Mouse (Mus musculus): Measurements from ENCODE around the gene Zfyve9.
A peak's percentile ranks its signal among the peaks of the same experiment; 100 is the strongest.

The Zfyve9 gene

DNA sequence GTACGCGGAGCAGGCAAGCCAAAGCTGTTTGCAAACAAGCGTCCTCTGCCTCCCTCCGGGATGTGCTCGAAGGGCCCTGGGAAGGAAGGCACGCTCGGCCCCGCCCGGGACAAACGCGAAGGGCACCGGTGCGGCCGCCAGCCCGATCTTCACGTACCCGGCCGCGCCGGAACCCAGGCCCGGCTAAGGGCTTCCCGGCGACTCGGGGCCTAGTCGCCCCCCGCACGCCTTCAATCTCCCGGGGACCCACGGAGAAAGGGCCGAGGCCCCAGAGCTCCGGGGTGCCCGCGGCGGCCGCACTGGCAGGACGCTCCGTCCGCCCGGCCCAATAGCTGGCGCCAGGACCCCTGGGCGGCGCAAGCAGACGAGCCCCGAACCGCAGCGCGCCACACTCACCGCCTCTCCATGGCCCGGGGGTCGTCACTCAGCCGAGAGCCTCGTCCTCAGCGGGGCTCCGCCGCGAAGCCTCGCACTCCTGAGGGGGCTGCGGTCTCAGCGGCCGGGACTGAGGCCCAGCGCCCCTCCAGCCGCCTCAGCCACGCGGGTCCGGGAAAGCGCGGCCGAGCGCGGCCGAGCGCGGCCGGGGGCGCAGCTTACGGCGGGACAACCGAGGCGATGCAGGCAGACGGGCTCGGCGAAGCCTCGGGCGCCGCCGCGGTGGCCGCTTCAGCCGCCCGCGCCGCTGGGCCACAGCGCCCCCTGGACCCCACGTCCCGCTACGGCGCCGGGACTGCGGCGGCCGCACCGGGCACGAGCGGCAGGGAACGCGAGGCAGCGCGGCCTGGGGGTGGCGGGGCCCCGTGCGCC, at the start of gene Zfyve9:
Zfyve9 (minus strand) TSS at position 742 of the 807 bp plus-strand sequence.
- DNase-seq (ENCODE audit: low spot score): peak; percentile 85

DNA sequence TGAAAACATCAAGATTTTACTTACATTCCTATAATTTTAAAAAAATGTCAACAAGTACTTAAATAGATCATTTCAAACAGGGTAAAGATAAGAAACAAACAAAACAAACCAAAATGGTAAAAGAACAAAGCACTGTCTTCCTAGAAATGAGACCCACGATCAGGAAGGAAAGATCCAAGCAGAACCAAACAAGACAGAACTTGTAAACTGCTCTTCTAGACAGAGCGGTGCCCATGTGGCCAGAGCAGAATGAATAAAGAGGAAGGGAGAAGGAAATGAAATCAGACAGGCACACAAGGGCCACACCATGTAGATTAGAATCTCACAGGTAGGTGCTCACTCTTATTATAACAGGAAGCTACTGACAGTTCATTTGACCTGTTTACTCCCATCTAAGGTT, 46.0 kb upstream of the Zfyve9 start:
- no peak for DNase-seq (ENCODE audit: low spot score)

GRCm38 (mm10) chr4:108826096-108826495, 45.5 kb upstream of the Zfyve9 start:
- no peak for DNase-seq (ENCODE audit: low spot score)

- no peak for DNase-seq (ENCODE audit: low spot score)
These were observed 45.1 kb upstream of the Zfyve9 start for GRCm38 (mm10) chr4:108825677-108826076.

GRCm38 (mm10) chr4:108811550-108811949, 31.0 kb upstream of the Zfyve9 start:
- no peak for DNase-seq (ENCODE audit: low spot score)

- DNase-seq (ENCODE audit: low spot score): no peak
These were observed 30.5 kb upstream of the Zfyve9 start for GRCm38 (mm10) chr4:108811142-108811541.

GRCm38 (mm10) chr4:108803535-108803934, 22.9 kb upstream of the Zfyve9 start:
- no peak for DNase-seq (ENCODE audit: low spot score)

GRCm38 (mm10) chr4:108798083-108798830, 17.7 kb upstream of the Zfyve9 start:
- DNase-seq (ENCODE audit: low spot score): peak; percentile 85

GRCm38 (mm10) chr4:108796701-108797100, 16.1 kb upstream of the Zfyve9 start:
- DNase-seq (ENCODE audit: low spot score): no peak

GRCm38 (mm10) chr4:108793941-108794340, 13.3 kb upstream of the Zfyve9 start:
- no peak for DNase-seq (ENCODE audit: low spot score)

DNA sequence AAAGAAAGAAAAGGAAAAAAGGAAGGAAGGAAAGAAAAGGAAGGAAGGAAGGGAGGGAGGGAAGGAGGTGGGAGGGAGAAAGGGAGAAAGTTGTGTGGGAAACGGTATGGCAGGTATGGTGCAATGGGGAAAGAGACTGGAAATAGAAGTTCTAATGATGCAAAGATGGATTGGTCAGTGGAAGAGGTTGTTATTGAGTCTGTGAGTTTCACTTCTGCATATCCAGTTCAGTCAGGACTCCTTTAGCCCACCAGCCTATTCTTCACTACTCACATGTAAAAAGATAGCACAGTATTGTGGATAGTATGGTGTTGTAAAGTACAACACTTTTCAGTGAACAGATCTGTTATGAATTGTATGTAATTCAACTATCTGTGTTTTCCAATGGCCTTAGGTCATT, 9.9 kb upstream of the Zfyve9 start:
- no peak for DNase-seq (ENCODE audit: low spot score)

GRCm38 (mm10) chr4:108789258-108789936, 8.8 kb upstream of the Zfyve9 start:
- DNase-seq (ENCODE audit: low spot score): no peak

- no peak for DNase-seq (ENCODE audit: low spot score)
These were observed 2.0 kb upstream of the Zfyve9 start for GRCm38 (mm10) chr4:108782421-108783085.

- no peak for DNase-seq (ENCODE audit: low spot score)
These were observed 998 bp upstream of the Zfyve9 start for GRCm38 (mm10) chr4:108781596-108781995.

DNA sequence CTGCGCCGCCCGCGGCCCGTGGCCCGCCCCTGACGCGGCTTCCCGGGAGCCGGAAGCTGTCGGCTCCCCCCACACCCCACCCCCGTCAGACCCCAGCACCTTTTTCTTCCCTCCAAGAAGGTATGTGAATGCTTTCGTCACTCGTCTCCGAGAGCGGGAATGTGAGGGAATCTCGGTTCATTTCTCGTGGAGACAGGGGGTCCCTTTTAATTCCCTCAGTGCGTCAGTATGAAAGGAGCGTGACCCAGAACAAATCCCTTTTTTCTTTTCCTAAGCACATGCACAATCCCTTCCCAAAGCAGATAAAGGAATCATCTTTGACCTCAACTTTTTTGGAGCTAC, 237 bp upstream of the Zfyve9 start:
- no peak for DNase-seq (ENCODE audit: low spot score)

GRCm38 (mm10) chr4:108779763-108780056, 888 bp downstream of the Zfyve9 start:
- peak; percentile 62 for DNase-seq (ENCODE audit: low spot score)

GRCm38 (mm10) chr4:108768527-108768926, 12.1 kb downstream of the Zfyve9 start:
- DNase-seq (ENCODE audit: low spot score): no peak

DNA sequence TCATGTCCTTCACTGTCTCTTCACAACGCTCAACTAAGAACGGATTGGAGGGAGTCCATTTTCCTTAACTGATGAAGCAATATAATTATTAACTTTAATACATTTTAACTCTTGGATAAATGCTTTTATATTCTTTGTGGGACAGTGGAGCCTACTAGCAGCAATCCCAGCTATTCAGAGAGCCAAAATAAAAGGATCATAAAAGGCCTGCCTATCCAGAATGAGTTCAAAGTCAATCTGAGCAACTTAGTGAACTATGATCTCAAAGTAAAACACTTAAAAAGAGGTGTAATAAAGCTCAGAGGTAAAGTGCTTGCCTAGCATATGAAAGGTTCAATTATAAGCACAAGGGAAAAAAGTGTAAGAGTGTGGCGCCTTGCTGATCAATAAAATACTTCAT, 21.0 kb downstream of the Zfyve9 start:
- DNase-seq (ENCODE audit: low spot score): no peak

GRCm38 (mm10) chr4:108746160-108746873, 34.3 kb downstream of the Zfyve9 start:
- no peak for DNase-seq (ENCODE audit: low spot score)

DNA sequence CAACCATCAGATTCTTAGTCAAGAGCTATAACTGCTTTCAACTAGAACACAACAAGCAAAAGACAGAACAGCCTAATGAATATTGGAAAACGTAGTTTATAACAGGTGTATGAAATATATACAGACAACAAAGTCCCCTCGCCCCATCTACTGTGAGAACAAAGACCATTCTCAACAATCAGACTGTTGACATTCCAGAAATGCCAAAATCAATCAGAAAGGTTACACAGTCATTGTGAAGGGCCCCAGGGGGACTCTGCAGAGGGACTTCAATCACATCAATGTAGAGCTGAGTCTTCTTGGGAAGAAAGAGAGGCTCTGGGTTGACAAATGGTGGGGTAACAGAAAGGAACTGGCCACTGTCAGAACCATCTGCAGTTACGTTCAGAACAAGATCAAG, 49.0 kb downstream of the Zfyve9 start:
- peak; percentile 24 for DNase-seq (ENCODE audit: low spot score)

GRCm38 (mm10) chr4:108730450-108730849, 50.1 kb downstream of the Zfyve9 start:
- DNase-seq (ENCODE audit: low spot score): no peak

- no peak for DNase-seq (ENCODE audit: low spot score)
These were observed 56.5 kb downstream of the Zfyve9 start for GRCm38 (mm10) chr4:108724102-108724501.
